Mouse (Mus musculus) urinary bladder, postnatal 10 days (tissue): ENCODE measurements around the gene Npw.

ENCODE experiments used
- DNase-seq: peaks from one replicate; pipeline ENCODE4 v3.0.0; 2022; ENCODE audit warnings: low spot score

Npw gene

DNA sequence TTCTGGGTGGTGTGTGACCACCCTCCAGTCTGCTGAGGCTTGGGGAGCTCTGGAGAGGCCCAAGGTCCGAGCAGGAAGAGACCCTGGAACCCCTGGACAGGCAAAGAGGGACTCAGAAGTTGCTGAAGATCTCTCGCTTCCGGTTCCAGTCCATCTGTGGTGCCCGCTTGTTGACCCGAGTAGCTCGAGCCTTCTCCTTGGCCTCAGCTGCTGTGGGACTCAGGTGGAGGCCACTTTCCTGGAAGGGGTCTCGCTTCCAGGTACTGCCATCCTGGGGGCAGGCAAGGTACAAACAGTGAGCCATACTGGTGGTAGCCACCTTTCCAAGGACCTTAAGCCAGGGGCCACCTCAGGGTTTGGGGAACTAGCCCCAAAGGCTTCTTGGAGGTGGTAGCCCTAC is 18.1 kb downstream of the Npw start:
- no peak for DNase-seq

DNA sequence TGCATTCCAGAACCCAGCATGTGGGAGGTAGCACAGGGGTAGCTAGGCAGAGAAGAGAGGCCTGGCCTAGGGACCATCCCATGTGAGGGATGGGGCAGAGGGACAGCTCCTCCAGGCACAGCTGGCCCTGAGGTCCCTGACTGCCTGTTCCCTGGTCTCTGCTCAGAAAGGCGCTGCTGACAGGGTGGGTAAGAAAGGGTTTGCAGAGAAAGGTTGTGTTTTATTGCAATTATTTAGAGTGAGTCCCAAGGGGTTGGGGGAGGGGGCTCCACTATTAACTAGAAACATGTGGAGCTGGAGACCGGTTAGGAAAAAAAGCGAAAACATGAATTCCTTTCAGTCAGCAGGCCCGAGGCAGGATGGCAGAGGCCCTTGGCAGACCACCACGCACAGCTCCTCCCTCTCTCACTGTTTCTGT is 18.7 kb downstream of the Npw start:
- no peak for DNase-seq

DNA sequence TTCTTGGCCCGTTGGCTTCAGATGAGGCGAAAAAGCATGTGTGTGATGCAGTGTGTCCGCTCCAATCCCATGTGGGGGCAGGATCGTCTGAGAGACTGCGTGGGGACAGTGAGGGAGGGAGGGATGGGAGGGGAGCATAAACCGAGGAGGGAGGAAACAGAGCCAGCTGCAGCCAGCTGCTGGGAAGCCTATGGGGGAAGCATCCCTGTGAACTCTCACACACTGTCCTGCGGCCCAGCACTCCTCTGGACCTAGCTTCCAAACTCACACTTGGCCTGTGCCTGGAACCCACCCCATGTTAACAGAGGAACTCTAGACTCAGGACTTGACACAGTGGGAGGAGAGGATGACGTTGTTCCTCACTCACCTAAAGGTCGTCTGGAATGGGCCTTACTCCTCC is 19.4 kb downstream of the Npw start:
- no peak for DNase-seq

DNA sequence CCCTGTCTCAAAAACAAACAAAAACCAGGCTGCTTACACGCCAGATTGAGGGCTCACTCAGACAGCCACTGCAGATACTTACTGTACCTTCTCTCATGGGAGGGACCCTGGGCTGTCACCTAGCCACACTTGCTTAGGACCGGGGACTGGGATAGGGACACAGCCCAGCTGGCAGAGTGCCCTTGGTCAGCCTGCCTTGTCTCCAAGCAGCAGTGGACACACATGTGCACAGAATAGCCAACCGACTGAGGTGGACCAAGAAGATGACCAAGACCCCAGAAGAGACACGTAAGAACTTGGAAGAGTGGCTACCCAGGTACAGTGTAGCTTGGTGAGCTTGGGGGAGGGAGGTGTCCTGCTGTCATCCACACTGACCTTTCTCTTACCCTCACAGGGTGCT is 20.0 kb downstream of the Npw start:
- DNase-seq = no peak

DNA sequence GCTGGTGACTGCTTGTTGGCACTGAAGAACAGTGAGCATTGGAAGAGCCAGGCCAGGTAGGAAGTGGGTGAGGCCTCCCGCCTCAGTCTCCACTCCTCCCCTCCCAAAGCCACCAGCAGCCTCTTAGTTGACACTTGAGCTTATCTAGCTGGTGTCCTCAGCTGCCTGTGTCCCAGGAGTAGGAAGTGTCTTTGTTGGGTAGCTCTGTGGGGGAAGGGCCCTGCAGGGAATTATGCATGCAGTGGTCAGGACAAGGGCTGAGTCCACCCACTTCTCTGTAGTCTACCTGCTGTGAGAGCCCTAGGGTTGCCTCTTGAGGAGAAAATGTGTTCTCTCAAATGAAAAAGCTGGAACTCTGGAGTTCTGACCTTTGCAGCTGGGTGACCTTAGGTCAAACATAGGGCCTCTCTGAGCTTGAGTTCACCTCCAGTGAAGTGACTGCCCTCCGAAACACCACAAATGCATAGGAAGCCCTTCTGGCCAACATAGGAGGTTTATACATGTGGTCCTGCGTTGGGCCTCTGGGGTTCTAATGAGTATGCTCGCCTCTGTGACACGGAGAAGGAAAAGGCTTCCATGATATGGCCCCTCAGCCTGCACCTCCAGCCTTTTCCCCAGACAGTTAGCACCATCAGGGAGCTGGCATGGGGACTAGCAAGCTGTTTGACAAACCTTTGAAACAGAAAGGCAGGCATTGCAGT is 21.3 kb downstream of the Npw start:
- no peak for DNase-seq

DNA sequence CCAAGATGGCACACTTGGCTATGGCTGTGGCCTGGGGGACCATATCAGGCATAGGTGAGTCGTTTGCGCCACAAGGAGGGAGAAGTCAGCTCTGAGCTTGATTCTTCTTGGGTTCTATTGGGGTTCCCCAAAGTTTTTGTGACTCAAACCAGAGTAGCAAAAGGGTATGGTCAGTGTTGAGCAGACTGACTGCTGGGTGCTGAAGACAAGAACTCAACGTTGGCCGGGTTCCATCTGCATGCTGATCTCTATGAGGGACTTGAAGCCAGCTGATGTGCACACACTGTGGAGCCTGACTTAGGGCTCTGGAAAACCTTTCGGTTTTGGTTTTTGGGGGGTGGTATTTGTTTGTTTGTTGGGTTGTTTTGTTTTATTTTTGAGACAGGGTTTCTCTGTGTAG is 22.6 kb downstream of the Npw start:
- no peak for DNase-seq

DNA sequence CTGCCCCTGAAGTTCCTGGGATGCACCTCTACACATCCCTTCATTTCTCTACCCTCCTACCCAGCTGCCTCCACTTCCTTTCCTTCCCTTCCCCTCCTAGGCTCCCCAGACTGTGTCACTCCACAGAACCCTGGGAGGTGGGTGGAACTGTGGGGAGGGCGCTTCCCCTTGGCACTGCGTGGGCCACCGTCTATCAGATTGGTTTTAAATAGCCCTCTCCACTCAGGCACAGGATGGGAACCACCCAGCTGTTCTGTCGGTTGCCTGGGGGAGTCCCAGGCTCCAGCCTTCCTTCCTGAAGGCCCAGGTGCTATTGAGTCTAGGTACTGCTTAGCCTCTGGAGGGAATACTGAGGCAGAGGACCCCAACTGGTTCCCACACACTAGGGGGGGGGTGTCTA is 23.2 kb downstream of the Npw start:
- DNase-seq = no peak

DNA sequence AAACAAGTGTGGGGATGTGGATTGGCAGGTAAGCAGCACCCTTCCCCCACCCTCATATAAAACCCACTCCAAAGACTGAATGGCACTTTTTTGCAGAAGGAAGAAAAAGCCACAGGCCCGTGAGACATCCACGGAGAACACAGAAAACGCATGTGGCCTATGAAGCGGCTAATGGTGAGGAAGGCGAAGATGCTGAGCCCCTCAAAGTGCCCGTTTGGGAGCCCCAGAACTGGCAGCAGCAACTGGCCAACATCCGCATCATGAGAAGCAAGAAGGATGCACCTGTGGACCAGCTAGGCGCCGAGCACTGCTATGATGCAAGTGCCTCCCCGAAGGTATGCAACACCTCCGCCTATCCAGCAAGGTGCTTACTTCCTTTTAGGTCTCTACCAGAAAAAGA is 24.4 kb downstream of the Npw start:
- no peak for DNase-seq

DNA sequence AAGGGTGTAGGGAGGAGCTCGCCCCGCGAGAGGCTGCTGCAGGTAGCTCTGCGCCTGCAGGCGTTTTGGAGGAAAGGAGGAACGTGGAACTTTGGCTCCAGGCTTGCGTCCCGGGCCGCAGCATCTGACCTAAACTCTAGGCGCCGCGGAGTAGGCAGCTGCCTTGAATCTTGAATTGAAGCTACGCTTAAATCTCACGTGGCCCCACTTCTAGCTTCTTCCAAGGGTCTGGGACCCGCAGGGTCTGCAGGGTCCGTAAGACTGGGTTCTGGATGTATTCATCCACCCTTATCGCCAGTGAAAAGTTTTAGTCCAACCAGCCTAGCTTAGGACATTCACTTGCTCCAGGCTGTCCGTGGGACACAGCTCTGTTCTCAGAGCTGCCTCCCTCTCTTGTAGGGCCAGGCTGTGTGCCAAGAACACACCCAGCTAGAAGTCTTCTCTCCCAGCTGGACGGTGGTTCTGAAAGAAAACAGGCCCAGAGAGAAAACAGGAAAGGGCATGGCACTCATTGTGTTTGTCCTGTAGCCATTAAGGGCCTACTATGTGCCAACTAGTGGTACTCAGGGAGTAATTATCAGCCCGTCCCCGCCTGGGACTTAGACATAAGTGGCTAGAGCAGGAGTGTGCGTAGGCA is 25.3 kb downstream of the Npw start:
- DNase-seq = no peak

DNA sequence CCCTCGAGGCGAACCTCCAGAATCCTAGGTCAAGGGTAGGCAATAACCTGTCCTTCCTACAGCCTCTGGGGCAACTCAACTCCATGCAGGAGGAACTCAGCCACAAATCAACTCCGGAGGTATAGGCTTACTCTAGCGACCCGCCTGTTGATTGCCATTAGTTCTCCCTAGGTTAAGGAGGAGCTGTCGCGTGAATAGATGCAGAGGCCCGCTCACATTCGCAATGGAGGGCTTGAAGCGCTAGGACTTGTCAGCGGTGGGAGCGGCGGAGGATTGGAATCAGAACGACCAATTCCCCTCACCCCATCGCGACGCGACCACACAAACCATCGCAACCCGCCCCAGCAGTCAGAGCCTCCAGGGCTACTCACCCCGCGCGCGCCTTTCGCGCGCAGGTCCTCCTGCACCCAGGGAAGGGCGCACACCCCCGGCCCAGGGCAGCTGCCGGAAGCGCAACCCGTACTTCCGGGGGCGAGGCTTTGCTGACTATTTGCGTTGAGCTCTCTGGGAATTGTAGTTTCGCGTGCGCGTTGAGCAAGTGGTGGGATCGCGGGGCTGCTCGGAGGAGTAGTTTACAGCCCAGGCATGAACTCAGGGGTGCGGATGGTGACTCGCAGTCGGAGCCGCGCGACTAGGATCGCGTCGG is 26.0 kb downstream of the Npw start, which contains the start of the genes Tsc2 and Nthl1:
Gene Tsc2, minus strand, starts transcription at position 464 of the 646 bp plus-strand sequence.
Gene Nthl1, plus strand, starts transcription at position 514 of the 646 bp plus-strand sequence.
- peak; percentile 36 for DNase-seq

DNA sequence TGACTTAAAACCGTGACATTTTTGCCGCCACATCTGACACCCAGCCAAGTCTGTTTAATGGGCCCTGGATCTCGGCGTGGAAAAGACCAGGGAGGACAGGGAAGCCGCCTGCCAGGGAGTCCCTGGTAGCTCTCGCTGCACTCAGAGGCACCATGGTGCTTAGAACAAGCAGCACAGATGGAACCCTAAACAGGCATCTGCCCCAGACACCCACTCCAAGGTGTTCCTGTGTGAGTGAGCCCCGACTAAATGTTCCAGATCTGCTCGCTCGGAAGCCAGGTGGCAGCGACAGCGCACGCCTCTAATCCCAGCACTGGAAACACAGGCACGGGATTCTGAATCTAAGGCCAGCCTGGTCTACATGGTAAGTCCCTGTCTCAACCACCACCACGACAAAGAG is 28.2 kb downstream of the Npw start:
- DNase-seq = no peak

DNA sequence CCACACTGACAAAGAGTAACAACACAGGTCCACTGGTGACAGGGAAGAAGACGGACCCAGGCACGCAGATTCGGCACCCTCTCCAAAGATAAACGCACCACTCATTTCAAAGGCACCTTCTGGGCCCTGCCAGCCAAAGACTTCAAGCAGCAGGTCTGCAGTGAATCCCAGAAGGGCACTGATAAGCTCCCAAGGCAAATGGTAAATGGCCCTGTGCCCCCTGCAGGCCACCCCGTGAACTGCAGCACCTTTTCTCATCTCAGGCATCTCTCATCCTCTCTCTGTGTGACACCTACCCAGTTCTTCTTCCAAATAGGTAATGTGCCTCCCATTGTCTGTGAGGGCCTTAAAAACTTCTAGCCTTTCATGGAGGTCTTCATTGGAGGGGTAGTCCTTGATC is 29.6 kb downstream of the Npw start:
- no peak for DNase-seq

DNA sequence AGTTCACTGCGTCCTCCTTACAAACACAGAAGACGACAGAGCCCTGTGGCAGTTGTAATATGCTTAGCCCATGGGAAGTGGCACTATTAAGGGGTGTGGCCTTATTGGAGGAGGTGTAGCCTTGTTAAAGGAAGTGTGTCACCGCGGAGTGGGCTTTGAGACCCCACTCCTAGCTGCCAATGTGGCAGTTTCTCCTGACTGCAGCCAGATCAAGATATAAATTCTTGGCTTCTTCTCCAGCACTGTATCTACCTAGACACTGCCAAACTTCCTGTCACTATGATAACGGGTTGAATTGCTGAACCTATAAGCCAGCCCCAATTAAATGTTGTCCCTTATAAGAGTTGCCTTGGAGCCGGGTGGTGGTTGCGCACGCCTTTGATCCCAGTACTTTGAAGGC is 32.8 kb downstream of the Npw start:
- DNase-seq = no peak

DNA sequence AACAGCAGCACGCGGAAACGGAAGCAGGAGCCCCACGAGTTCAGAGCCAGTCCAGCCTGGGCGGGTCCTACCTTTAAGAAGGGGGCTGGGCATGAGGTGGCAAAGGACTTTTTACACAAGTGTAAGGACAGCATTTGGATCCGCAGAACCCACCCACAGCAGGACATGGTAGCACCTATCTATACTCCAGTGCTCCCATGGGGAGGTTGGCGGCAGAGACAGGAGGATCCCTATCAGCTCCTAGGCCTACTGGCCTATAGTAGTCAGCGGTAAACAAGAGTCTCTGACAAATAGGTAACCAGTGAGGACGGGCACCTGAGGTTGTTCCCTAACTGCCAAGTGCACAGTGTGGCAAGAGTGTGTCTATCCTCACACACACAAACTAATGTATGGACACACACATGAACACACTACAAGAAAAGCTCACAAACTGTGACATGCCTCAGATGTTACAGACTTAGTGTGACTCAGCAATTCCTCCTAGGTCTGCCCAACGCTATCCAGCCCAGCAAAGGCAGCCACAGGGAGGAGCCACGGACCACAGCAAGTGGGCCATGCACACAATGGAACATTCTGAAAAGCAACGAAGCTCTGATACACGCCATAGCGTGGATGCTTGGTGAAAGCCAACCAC is 40.6 kb downstream of the Npw start:
- DNase-seq = no peak

DNA sequence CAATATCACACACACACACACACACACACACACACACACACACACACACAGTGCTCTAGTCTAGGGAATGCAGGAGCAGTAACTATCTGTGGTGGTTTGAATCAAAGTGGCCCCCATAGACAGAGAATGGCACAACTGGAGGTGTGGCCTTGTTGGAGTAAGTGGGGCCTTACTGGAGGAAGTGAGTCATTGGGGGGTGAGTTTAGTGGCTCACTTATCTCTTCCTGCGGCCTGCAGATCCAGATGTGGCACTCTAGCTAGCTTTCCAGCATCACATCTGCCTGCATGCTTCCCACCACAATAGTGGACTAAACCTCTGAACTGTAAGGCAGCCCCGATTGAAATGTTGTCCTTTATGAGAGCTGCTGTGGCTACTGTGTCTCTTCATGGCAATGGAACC is 47.5 kb downstream of the Npw start:
- no peak for DNase-seq

DNA sequence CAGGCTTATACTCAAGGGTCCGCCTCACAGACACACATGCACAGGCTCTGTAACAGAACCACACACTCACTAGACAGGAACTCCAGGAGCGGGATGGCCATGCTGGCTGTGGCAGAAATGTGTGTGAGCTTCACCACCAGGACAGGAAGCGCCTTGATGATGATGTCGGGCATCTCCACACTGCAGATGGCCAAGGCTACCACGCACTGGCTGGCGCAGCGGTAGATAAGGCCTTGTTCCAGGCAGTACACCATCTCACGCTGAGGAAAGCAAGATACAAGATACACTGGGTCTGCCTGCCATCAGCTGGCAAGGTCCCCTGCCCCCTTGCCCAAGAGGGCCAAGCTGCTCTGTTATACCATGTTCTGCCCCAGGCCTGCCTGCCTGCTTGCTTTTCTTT is 49.4 kb downstream of the Npw start:
- no peak for DNase-seq

DNA sequence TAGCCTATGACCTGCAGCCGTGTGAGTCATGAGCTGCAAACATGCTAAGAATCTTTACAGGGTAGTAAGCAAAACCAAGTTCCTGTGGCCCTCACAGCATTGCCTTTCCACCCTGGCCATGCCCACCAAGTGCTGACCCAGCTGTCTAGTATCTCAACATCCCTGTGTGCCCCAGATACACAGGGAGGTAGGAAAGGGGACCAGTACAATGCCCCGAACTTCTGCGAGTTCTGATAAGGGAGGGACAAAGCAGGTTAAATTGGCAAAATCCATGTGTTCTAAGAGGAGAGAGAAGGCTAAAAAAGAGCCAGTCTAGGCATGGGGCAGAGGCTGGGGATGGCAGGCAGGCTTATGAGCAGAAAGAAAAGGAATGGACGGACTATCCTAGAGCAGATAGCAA is 49.9 kb downstream of the Npw start:
- no peak for DNase-seq
